Mouse (Mus musculus) small intestine, adult 2 months (tissue): ENCODE measurements at regions not wholly inside any gene's neighbourhood (a gene's known extent, or its start where the extent isn't known, plus 50 kb on each side); places are given as distances from the start of the nearest gene placed in this dataset.

Experiments used
- H3K27ac ChIP-seq: fragments of 200-500 bp; 2 replicates; pipeline ENCODE4 v1.5.1; 2012; ENCODE audit warnings: low read depth, low read length, control low read depth, inconsistent platforms; ENCODE audit not compliant: insufficient read depth
- H3K27me3 ChIP-seq: fragments of 200-500 bp; 2 replicates; pipeline ENCODE4 v1.6.1; 2012; ENCODE audit warnings: mild to moderate bottlenecking, moderate library complexity, low read length, inconsistent platforms; ENCODE audit not compliant: control insufficient read depth, insufficient read depth
- H3K36me3 ChIP-seq: fragments of 200-500 bp; 2 replicates; pipeline ENCODE4 v1.6.1; 2012; ENCODE audit warnings: mild to moderate bottlenecking, low read length, control low read depth, inconsistent platforms; ENCODE audit not compliant: control insufficient read depth, insufficient read depth
- H3K4me1 ChIP-seq: fragments of 200-500 bp; 2 replicates; pipeline ENCODE4 v1.6.1; 2012; ENCODE audit warnings: low read length, inconsistent platforms, mixed read lengths; ENCODE audit not compliant: control insufficient read depth, insufficient read depth, insufficient read length
- H3K4me3 ChIP-seq: fragments of 200-500 bp; 2 replicates; pipeline ENCODE4 v1.5.1; 2012; ENCODE audit warnings: low read depth, mild to moderate bottlenecking, control low read depth, inconsistent platforms, low read length, moderate library complexity
- CTCF ChIP-seq: fragments of 200-500 bp; IDR thresholded peaks from 2 replicates; pipeline ENCODE4 v1.5.1; 2012; ENCODE audit warnings: low read depth, mild to moderate bottlenecking, control low read depth, inconsistent platforms, low read length, moderate library complexity, mixed read lengths; ENCODE audit not compliant: insufficient replicate concordance, insufficient read length; ENCODE audit errors: extremely low read depth
- POLR2A ChIP-seq: fragments of 200-500 bp; IDR thresholded peaks from 2 replicates; pipeline ENCODE4 v1.6.1; 2012; ENCODE audit warnings: low read depth, mild to moderate bottlenecking, control low read depth, inconsistent platforms, low read length, moderate library complexity
- WGBS: fragments of 180-500 bp; shearing (Covaris S2); methylation state at CpG from one replicate; pipeline ENCODE4 v1.1.7; 2018; 5-methylcytosine and 5-hydroxymethylcytosine counted together

DNA sequence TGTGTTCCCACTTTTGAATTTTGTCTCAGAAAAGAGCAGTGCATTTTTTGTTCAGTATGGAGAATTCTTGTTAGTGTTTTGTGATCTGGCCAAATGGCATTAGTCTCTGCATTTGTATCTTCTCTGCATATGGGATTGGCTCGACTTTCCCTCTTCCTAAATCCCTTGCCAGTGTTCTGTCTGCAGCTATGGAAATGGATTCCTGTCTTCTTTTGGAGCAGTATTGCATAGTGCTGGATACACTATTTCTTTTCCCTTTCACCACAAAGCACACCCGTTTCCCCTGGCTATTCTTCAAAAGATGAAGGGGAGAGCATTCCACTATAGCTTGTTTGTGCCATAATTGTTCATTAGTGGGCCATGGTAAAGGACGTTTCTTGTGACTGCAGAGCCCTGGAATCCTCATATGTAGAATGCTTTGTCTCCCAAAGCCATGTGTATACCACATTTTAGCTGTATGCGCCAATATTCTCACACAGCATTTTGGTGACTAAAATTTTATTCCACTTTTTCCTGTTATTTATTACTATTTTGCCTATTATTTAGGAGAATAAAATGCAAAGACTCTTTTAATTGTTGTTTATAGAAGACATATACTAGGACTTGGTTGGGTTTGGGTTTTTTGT is 197.8 kb downstream of the Hs3st1 start:
- Histone ChIP-seq H3K27ac (no peak overlapping the region), H3K36me3 (no peaks in the 10 kb centered on the region), H3K4me3 (no peak overlapping the region), H3K27me3 (no peaks in the 10 kb centered on the region), H3K4me1 (no peaks in the 10 kb centered on the region)
- 69% methylated on average over 4 of the region's 4 CpGs for WGBS
- no peak for TF ChIP-seq POLR2A
- no peak for TF ChIP-seq CTCF

DNA sequence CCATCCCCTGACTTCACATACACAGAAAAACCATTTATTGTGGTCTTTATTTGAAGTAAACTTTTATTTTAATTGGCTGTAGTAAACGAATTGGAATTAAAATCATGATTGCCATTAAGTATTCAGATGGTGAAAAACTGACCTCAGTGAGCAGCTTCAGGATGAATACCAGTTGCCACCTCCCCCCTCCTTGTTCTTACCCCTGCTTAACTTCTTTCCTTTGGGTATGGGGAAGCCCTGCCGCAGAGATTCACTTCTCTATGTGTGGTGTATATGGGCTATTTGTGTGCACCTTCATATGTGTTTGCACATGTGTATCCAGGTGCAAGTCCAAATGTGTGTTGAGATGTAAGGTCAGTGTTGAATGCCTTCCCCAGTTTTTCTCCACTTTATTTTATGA is 218.2 kb downstream of the Hs3st1 start:
- H3K4me1 ChIP-seq, result no peaks in the 10 kb centered on the region
- no peak overlapping the region for H3K4me3 ChIP-seq
- no peak overlapping the region for H3K27ac ChIP-seq
- H3K27me3 ChIP-seq, result no peaks in the 10 kb centered on the region
- 77% methylated on average over 2 of the region's 2 CpGs for WGBS
- H3K36me3 ChIP-seq, result no peaks in the 10 kb centered on the region
- TF ChIP-seq POLR2A (no peak), CTCF (no peak)

DNA sequence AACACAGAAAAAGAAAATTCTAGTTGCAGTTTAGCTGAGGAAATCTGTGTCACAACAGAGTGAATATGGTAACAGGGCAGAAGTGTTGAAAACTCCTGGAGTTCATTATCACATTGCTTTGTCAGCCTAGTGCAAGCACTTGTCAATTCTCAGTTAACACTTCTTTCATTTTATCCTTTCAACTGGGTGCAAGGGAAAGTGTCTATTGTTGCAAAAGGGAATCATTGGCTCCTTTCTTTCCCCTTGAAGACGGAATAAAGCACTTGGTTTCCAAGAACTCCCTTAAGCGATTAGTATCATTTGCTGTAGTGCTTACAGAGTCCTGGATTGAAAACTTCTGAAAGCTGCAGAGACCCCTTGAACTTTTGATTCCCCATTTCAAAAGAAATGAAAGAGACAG is 218.9 kb downstream of the Hs3st1 start:
- Histone ChIP-seq H3K27ac (no peak overlapping the region), H3K4me1 (no peaks in the 10 kb centered on the region), H3K27me3 (no peaks in the 10 kb centered on the region), H3K36me3 (no peaks in the 10 kb centered on the region), H3K4me3 (no peak overlapping the region)
- WGBS, result 66% methylated on average over 2 of the region's 2 CpGs
- TF ChIP-seq CTCF (no peak), POLR2A (no peak)

DNA sequence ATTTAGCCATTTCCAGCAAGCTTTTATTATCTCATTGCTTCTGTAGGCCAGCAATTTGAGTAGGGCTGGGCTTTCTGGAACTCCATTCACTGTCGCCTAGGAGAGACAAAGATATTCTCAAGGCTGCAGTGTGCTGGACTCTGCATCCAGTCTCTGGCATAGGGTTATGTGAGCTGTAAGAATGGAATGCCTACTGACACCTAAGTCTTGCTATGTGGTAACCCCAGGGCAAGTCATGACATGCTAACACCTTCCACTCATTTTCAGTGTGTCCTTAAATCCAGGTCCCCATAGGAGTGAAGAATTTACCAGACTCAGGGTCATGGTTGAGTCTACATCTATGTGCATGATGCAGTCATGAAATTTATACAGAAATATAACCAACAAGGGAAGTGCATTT is 245.0 kb downstream of the Hs3st1 start:
- Histone ChIP-seq H3K36me3 (no peaks in the 10 kb centered on the region), H3K27ac (no peak overlapping the region), H3K27me3 (no peaks in the 10 kb centered on the region), H3K4me1 (no peaks in the 10 kb centered on the region), H3K4me3 (no peak overlapping the region)
- WGBS, result 73% methylated on average over 1 of the region's 1 CpGs
- no peak for TF ChIP-seq CTCF
- TF ChIP-seq POLR2A, result no peak

GRCm38 (mm10) chr5:39482756-39483155 is 272.5 kb downstream of the Hs3st1 start:
- TF ChIP-seq POLR2A (no peak), CTCF (no peak)
- H3K27me3 ChIP-seq, result no peaks in the 10 kb centered on the region
- no peaks in the 10 kb centered on the region for H3K4me1 ChIP-seq
- no peak overlapping the region for H3K27ac ChIP-seq
- H3K4me3 ChIP-seq, result no peak overlapping the region
- 63% methylated on average over 5 of the region's 5 CpGs for WGBS
- no peaks in the 10 kb centered on the region for H3K36me3 ChIP-seq

- H3K36me3 ChIP-seq, result no peaks in the 10 kb centered on the region
- no peaks in the 10 kb centered on the region for H3K27me3 ChIP-seq
- 73% methylated on average over 2 of the region's 2 CpGs for WGBS
- TF ChIP-seq POLR2A, result no peak
- no peak for TF ChIP-seq CTCF
- H3K4me3 ChIP-seq, result no peak overlapping the region
- no peak overlapping the region for H3K27ac ChIP-seq
- no peaks in the 10 kb centered on the region for H3K4me1 ChIP-seq
These were observed 297.2 kb downstream of the Hs3st1 start for GRCm38 (mm10) chr5:39458116-39458525.

DNA sequence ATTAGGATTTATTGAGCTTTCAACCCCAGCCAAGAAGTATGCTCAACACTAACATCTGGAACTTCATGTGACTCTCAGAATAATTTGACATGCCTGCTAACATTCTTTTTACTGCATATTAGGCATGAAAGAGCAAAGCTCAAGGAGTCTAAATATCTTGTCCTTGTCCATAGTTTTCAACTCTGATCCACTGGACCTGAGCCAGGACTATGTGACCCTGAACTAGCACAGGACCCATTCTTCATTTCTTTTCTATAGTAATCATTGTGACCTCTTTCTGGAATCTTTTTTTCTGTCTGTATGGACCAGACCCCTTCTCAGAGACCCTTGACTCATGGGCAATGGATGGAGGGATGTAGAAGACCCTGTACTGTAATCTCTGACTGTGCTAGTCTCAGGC is 301.6 kb downstream of the Hs3st1 start:
- Histone ChIP-seq H3K4me3 (no peak overlapping the region), H3K27me3 (no peaks in the 10 kb centered on the region), H3K4me1 (no peaks in the 10 kb centered on the region), H3K36me3 (no peaks in the 10 kb centered on the region), H3K27ac (no peak overlapping the region)
- no peak for TF ChIP-seq CTCF
- no peak for TF ChIP-seq POLR2A

DNA sequence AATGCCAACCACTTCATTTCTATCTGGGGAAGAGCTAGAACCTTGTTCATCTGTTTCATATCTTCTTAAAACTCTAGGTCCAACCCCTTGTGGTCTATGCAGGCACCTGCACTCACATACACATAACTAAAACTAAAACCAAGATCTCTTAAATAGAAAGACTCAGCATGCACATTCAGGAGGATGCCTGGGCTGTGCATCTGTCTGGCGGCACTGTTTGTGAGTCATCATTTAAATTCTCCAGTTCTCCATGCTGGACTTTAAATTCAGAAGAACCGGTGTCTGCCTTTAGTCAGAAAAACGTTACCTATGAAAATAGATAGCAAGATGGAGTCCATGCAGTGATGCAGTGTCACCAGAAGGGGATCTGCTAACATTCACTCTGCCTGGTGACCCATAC is 314.5 kb downstream of the Hs3st1 start:
- TF ChIP-seq POLR2A (no peak), CTCF (no peak)
- WGBS, result 86% methylated on average over 3 of the region's 3 CpGs
- H3K4me1 ChIP-seq, result peaks cover 3% of the 10 kb centered on the region; the same call in 1 of the 2 replicates
- H3K27ac ChIP-seq, result no peak overlapping the region
- no peaks in the 10 kb centered on the region for H3K27me3 ChIP-seq
- no peak overlapping the region for H3K4me3 ChIP-seq
- H3K36me3 ChIP-seq, result no peaks in the 10 kb centered on the region
